Mouse (Mus musculus) ES-E14 (cell line): ENCODE measurements around the gene Tbc1d23.

Experiments used
- HCFC1 ChIP-seq: IDR thresholded peaks from 2 replicates; pipeline ENCODE4 v1.6.1; 2012; ENCODE audit warnings: low read length, inconsistent platforms, borderline replicate concordance; ENCODE audit not compliant: insufficient read depth
- ZC3H11A ChIP-seq: IDR thresholded peaks from 2 replicates; pipeline ENCODE4 v1.6.1; 2012; ENCODE audit warnings: low read depth, mild to moderate bottlenecking, inconsistent platforms, low read length, borderline replicate concordance
- ZNF384 ChIP-seq: IDR thresholded peaks from 2 replicates; pipeline ENCODE4 v1.6.1; 2012; ENCODE audit warnings: low read depth, low read length, inconsistent platforms

DNA sequence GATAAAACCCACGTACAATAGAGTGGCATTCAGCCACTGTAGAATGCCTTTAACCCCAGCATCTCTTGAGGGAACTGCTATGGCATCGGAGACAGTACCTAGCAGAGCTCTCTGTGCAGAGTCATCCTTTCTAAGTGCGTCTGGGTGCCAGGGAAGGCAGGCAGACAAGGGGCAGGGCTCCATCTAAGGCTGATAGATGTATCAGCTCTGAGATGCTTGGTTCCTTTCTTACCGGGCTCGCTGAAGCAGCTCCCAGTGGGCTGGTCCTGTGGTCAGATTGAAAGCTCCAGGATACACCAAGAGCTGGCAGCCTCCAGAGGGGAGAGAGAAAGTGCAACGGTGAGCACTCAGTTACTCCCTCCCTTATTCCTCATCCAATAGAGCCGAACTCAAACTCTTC, 71.5 kb downstream of the Tbc1d23 start:
- TF ChIP-seq ZNF384 (no peak), HCFC1 (no peak), ZC3H11A (no peak)
